Mouse (Mus musculus): ENCODE measurements around the gene Tmem232. TPM values are rescaled to one million over a fixed set of nuclear protein-coding genes. Genes with fewer than 3 reads are reported as not detected.
"Not testable (repeated sequence)": the region's sequence is repeated elsewhere in the genome, so short reads cannot be mapped to it uniquely, and the experiment has no call there.

Tmem232 gene
- polyA plus RNA-seq, 1 experiment from 2014 or later, result not detected

- H3K4me2 ChIP-seq (replicated peaks; ENCODE audit: low read depth, low read length), result no peak overlapping the region
- no peak for ATAC-seq (ENCODE audit: low FRiP score, low TSS enrichment)
- no peaks in the 10 kb centered on the region for H3K36me3 ChIP-seq (ENCODE audit: control insufficient read depth, insufficient read depth, low read length)
- H3K4me3 ChIP-seq (ENCODE audit: low read length), result no peak overlapping the region
- no peak overlapping the region for H3K27ac ChIP-seq (ENCODE audit: low read depth, low read length)
- H3K4me1 ChIP-seq (ENCODE audit: control insufficient read depth, insufficient read depth, low read length), result no peaks in the 10 kb centered on the region
- H3K9me3 ChIP-seq (ENCODE audit: control insufficient read depth, low read length), result no peaks in the 10 kb centered on the region
- H3K27me3 ChIP-seq (ENCODE audit: control insufficient read depth, insufficient read depth, low read length), result no peaks in the 10 kb centered on the region
- no peak overlapping the region for H3K9ac ChIP-seq (ENCODE audit: low read depth, low read length)
Observed at GRCm38 (mm10) chr17:65450818-65451217, 89.8 kb downstream of the Tmem232 start.

- H3K4me1 ChIP-seq (ENCODE audit: control insufficient read depth, insufficient read depth, low read length); H3K27me3 ChIP-seq (ENCODE audit: control insufficient read depth, insufficient read depth, low read length); H3K36me3 ChIP-seq (ENCODE audit: control insufficient read depth, insufficient read depth, low read length); H3K9me3 ChIP-seq (ENCODE audit: control insufficient read depth, low read length); H3K4me2 ChIP-seq (replicated peaks; ENCODE audit: low read depth, low read length); H3K27ac ChIP-seq (ENCODE audit: low read depth, low read length); ATAC-seq (ENCODE audit: low FRiP score, low TSS enrichment); H3K9ac ChIP-seq (ENCODE audit: low read depth, low read length); H3K4me3 ChIP-seq (ENCODE audit: low read length): not testable (repeated sequence)
- 90% methylated on average over 12 of the region's 12 CpGs for WGBS
Observed at GRCm38 (mm10) chr17:65437906-65438305, 102.7 kb downstream of the Tmem232 start.

DNA sequence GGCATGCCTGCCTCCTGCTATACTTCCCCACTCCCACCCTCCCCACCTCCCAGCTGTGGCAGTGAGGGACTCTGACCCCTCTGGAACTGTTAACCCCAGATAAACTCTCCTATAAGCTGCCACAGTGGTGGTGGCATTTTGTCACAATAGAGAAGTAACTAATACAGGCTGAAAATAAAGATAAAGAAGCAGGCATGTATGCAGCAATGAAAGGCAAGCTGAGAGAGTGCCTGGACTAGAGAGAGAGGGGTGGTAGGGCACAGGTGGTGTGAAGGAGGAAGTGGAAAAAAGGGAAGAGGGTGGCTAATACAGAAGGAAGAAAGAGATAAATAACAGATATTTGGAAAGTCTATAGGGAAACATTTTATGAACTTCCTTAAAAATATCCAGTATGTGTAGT, 121.5 kb downstream of the Tmem232 start:
- Histone ChIP-seq H3K4me3 (ENCODE audit: low read length) (no peak overlapping the region), H3K27ac (ENCODE audit: low read depth, low read length) (no peak overlapping the region), H3K4me1 (ENCODE audit: control insufficient read depth, insufficient read depth, low read length) (no peaks in the 10 kb centered on the region), H3K27me3 (ENCODE audit: control insufficient read depth, insufficient read depth, low read length) (no peaks in the 10 kb centered on the region), H3K36me3 (ENCODE audit: control insufficient read depth, insufficient read depth, low read length) (no peaks in the 10 kb centered on the region), H3K9me3 (ENCODE audit: control insufficient read depth, low read length) (no peaks in the 10 kb centered on the region), H3K9ac (ENCODE audit: low read depth, low read length) (no peak overlapping the region), H3K4me2 (replicated peaks; ENCODE audit: low read depth, low read length) (no peak overlapping the region)
- no peak for ATAC-seq (ENCODE audit: low FRiP score, low TSS enrichment)

- H3K9me3 ChIP-seq (ENCODE audit: control insufficient read depth, low read length), result no peaks in the 10 kb centered on the region
- WGBS, result 70% methylated on average over 9 of the region's 9 CpGs
- H3K4me2 ChIP-seq (replicated peaks; ENCODE audit: low read depth, low read length), result no peak overlapping the region
- no peak for ATAC-seq (ENCODE audit: low FRiP score, low TSS enrichment)
- no peak overlapping the region for H3K4me3 ChIP-seq (ENCODE audit: low read length)
- H3K4me1 ChIP-seq (ENCODE audit: control insufficient read depth, insufficient read depth, low read length), result no peaks in the 10 kb centered on the region
- no peak overlapping the region for H3K9ac ChIP-seq (ENCODE audit: low read depth, low read length)
- no peaks in the 10 kb centered on the region for H3K27me3 ChIP-seq (ENCODE audit: control insufficient read depth, insufficient read depth, low read length)
- no peak overlapping the region for H3K27ac ChIP-seq (ENCODE audit: low read depth, low read length)
- no peaks in the 10 kb centered on the region for H3K36me3 ChIP-seq (ENCODE audit: control insufficient read depth, insufficient read depth, low read length)
Observed at GRCm38 (mm10) chr17:65405309-65405708, 135.3 kb downstream of the Tmem232 start.

GRCm38 (mm10) chr17:65400914-65401313, 139.7 kb downstream of the Tmem232 start:
- no peaks in the 10 kb centered on the region for H3K4me1 ChIP-seq (ENCODE audit: control insufficient read depth, insufficient read depth, low read length)
- H3K9me3 ChIP-seq (ENCODE audit: control insufficient read depth, low read length), result no peaks in the 10 kb centered on the region
- H3K4me3 ChIP-seq (ENCODE audit: low read length), result no peak overlapping the region
- no peak overlapping the region for H3K27ac ChIP-seq (ENCODE audit: low read depth, low read length)
- 89% methylated on average over 1 of the region's 1 CpGs for WGBS
- no peak overlapping the region for H3K9ac ChIP-seq (ENCODE audit: low read depth, low read length)
- no peaks in the 10 kb centered on the region for H3K27me3 ChIP-seq (ENCODE audit: control insufficient read depth, insufficient read depth, low read length)
- no peaks in the 10 kb centered on the region for H3K36me3 ChIP-seq (ENCODE audit: control insufficient read depth, insufficient read depth, low read length)
- H3K4me2 ChIP-seq (replicated peaks; ENCODE audit: low read depth, low read length), result no peak overlapping the region
- ATAC-seq (ENCODE audit: low FRiP score, low TSS enrichment), result no peak

GRCm38 (mm10) chr17:65384411-65384962, 156.1 kb downstream of the Tmem232 start:
- Histone ChIP-seq H3K4me3 (ENCODE audit: low read length) (no peak overlapping the region), H3K36me3 (ENCODE audit: control insufficient read depth, insufficient read depth, low read length) (no peaks in the 10 kb centered on the region), H3K27ac (ENCODE audit: low read depth, low read length) (no peak overlapping the region), H3K4me1 (ENCODE audit: control insufficient read depth, insufficient read depth, low read length) (no peaks in the 10 kb centered on the region), H3K9ac (ENCODE audit: low read depth, low read length) (no peak overlapping the region), H3K9me3 (ENCODE audit: control insufficient read depth, low read length) (no peaks in the 10 kb centered on the region), H3K4me2 (replicated peaks; ENCODE audit: low read depth, low read length) (no peak overlapping the region), H3K27me3 (ENCODE audit: control insufficient read depth, insufficient read depth, low read length) (no peaks in the 10 kb centered on the region)
- no peak for ATAC-seq (ENCODE audit: low FRiP score, low TSS enrichment)
- 85% methylated on average over 9 of the region's 9 CpGs for WGBS

DNA sequence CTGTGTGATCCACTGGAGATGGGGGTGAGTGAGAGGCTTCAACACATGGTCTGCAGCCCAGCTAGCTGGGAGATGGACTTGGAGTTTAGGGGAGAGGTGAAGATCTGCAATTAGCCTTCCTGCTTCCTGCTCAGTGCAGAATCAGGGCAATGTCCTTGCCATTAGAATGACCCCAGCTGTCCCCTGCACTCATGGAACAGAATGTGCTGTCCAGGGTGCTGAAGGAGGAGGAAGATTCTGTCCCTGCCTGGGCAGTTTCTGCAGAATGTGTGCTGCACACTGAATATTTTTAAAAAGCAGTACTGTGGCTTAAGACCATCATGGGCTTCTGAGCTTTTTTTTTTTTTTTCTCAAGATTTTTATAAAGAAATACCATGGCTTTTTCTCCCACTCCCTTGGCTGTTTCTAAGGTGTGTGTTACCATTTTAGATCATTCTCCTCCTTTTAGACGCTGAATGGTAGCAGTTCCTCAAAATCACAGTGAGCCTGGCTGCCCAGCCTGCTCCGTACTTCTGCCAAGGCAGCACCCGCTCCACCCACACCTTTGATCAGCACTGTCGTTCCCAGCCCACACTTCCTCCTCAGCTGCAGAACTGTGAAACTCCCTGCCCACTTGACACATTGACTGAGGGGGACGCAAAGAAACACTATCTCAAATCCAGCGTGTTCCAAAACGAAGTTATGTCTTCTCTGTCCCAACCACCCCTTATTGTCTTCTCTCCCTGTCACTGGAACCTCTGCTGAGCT, 170.4 kb downstream of the Tmem232 start:
- Histone ChIP-seq H3K9ac (ENCODE audit: low read depth, low read length) (no peak overlapping the region), H3K27me3 (ENCODE audit: control insufficient read depth, insufficient read depth, low read length) (no peaks in the 10 kb centered on the region), H3K4me2 (replicated peaks; ENCODE audit: low read depth, low read length) (no peak overlapping the region), H3K36me3 (ENCODE audit: control insufficient read depth, insufficient read depth, low read length) (no peaks in the 10 kb centered on the region), H3K4me1 (ENCODE audit: control insufficient read depth, insufficient read depth, low read length) (no peaks in the 10 kb centered on the region), H3K9me3 (ENCODE audit: control insufficient read depth, low read length) (no peaks in the 10 kb centered on the region), H3K4me3 (ENCODE audit: low read length) (no peak overlapping the region), H3K27ac (ENCODE audit: low read depth, low read length) (no peak overlapping the region)
- WGBS, result 15% methylated on average over 7 of the region's 7 CpGs
- peak; percentile 46; the same call in 1 of the 2 replicates for ATAC-seq (ENCODE audit: low FRiP score, low TSS enrichment)

DNA sequence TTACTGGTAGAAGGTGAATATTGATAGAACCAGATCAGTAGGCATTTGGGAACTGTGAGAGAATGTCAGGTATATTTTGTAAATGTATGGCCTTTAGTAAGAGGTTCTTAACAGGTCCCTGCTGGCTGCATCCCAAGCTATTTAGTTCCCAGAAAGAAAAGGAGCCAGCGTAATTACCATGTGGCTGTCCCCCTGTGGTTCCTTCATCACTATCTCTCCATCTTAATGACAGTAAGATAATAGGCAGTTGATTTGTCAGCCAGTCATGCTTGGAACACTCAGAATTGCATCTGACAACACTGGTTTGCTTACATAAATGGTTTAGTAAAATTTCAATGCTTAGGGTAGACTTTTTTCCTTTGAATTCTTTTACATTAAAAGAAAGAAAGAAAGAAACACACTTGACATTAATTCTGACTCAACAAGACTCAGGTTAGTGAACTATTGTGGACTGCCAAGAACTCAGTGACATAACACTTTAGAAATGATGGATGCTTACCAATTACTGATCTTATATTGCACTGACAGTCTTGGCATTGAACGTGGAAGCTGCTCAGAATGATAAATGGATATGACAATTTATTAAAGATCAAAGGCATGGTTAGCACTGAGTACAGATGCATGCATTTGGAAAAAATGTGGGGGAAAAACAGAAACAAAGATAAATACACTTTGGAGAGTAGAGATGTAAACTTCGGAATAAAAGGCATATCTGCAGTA, 174.9 kb downstream of the Tmem232 start:
- no peak overlapping the region for H3K9ac ChIP-seq (ENCODE audit: low read depth, low read length)
- H3K27me3 ChIP-seq (ENCODE audit: control insufficient read depth, insufficient read depth, low read length), result no peaks in the 10 kb centered on the region
- H3K27ac ChIP-seq (ENCODE audit: low read depth, low read length), result no peak overlapping the region
- no peaks in the 10 kb centered on the region for H3K9me3 ChIP-seq (ENCODE audit: control insufficient read depth, low read length)
- H3K36me3 ChIP-seq (ENCODE audit: control insufficient read depth, insufficient read depth, low read length), result no peaks in the 10 kb centered on the region
- H3K4me3 ChIP-seq (ENCODE audit: low read length), result no peak overlapping the region
- H3K4me2 ChIP-seq (replicated peaks; ENCODE audit: low read depth, low read length), result no peak overlapping the region
- WGBS, result 57% methylated on average over 3 of the region's 3 CpGs
- no peak for ATAC-seq (ENCODE audit: low FRiP score, low TSS enrichment)
- no peaks in the 10 kb centered on the region for H3K4me1 ChIP-seq (ENCODE audit: control insufficient read depth, insufficient read depth, low read length)

DNA sequence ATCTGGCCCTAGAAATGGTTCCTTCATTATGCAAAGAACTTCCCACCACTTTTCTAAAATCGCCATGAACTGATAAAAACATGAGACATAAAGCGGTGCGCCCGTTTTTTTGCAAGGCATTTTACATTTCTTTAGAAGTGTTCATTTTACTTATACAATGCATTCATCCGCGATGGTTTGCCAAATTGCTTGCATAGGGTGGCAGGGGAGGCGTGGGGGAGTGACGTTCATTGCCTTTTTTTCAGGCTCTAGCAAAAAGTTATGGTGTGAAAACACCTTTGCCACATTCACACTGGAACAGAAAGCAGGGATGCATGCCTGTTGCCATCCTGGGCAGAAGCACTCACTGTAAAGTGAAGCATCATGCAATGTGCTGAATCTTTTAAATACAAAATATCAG, 188.7 kb downstream of the Tmem232 start:
- Histone ChIP-seq H3K36me3 (ENCODE audit: control insufficient read depth, insufficient read depth, low read length) (no peaks in the 10 kb centered on the region), H3K9ac (ENCODE audit: low read depth, low read length) (no peak overlapping the region), H3K4me1 (ENCODE audit: control insufficient read depth, insufficient read depth, low read length) (no peaks in the 10 kb centered on the region), H3K9me3 (ENCODE audit: control insufficient read depth, low read length) (peaks cover under 1% of the 10 kb centered on the region; the same call in 1 of the 2 replicates), H3K4me3 (ENCODE audit: low read length) (no peak overlapping the region), H3K27ac (ENCODE audit: low read depth, low read length) (no peak overlapping the region), H3K27me3 (ENCODE audit: control insufficient read depth, insufficient read depth, low read length) (no peaks in the 10 kb centered on the region), H3K4me2 (replicated peaks; ENCODE audit: low read depth, low read length) (no peak overlapping the region)
- no peak for ATAC-seq (ENCODE audit: low FRiP score, low TSS enrichment)
- WGBS, result 83% methylated on average over 8 of the region's 8 CpGs
